Mouse (Mus musculus) small intestine, adult 2 months (tissue): Measurements from ENCODE around the gene Kcnj3. TPM values are rescaled to one million over a fixed set of nuclear protein-coding genes. Genes with fewer than 3 reads are reported as not detected.

Experiments used
- H3K27ac ChIP-seq: fragments of 200-500 bp; 2 replicates; pipeline ENCODE4 v1.5.1; 2012; ENCODE audit warnings: low read depth, low read length, control low read depth, inconsistent platforms; ENCODE audit not compliant: insufficient read depth
- H3K27me3 ChIP-seq: fragments of 200-500 bp; 2 replicates; pipeline ENCODE4 v1.6.1; 2012; ENCODE audit warnings: mild to moderate bottlenecking, moderate library complexity, low read length, inconsistent platforms; ENCODE audit not compliant: control insufficient read depth, insufficient read depth
- H3K36me3 ChIP-seq: fragments of 200-500 bp; 2 replicates; pipeline ENCODE4 v1.6.1; 2012; ENCODE audit warnings: mild to moderate bottlenecking, low read length, control low read depth, inconsistent platforms; ENCODE audit not compliant: control insufficient read depth, insufficient read depth
- H3K4me1 ChIP-seq: fragments of 200-500 bp; 2 replicates; pipeline ENCODE4 v1.6.1; 2012; ENCODE audit warnings: low read length, inconsistent platforms, mixed read lengths; ENCODE audit not compliant: control insufficient read depth, insufficient read depth, insufficient read length
- H3K4me3 ChIP-seq: fragments of 200-500 bp; 2 replicates; pipeline ENCODE4 v1.5.1; 2012; ENCODE audit warnings: low read depth, mild to moderate bottlenecking, control low read depth, inconsistent platforms, low read length, moderate library complexity
- CTCF ChIP-seq: fragments of 200-500 bp; IDR thresholded peaks from 2 replicates; pipeline ENCODE4 v1.5.1; 2012; ENCODE audit warnings: low read depth, mild to moderate bottlenecking, control low read depth, inconsistent platforms, low read length, moderate library complexity, mixed read lengths; ENCODE audit not compliant: insufficient replicate concordance, insufficient read length; ENCODE audit errors: extremely low read depth
- POLR2A ChIP-seq: fragments of 200-500 bp; IDR thresholded peaks from 2 replicates; pipeline ENCODE4 v1.6.1; 2012; ENCODE audit warnings: low read depth, mild to moderate bottlenecking, control low read depth, inconsistent platforms, low read length, moderate library complexity
- WGBS: fragments of 180-500 bp; shearing (Covaris S2); methylation state at CpG from one replicate; pipeline ENCODE4 v1.1.7; 2018; 5-methylcytosine and 5-hydroxymethylcytosine counted together
- polyA plus RNA-seq: library from polyadenylated mRNA; depleted of rRNA; stranded (reverse); fragments of >200 nt; gene quantifications from 2 replicates; pipeline ENCODE4 v1.2.3, GENCODE M21; 2012

Gene Kcnj3
- polyA plus RNA-seq, 1 experiment, result 0.30 TPM

GRCm38 (mm10) chr2:55532738-55533491, 97.1 kb downstream of the Kcnj3 start:
- TF ChIP-seq POLR2A (no peak), CTCF (no peak)
- 75% methylated on average over 8 of the region's 8 CpGs for WGBS
- H3K27me3 ChIP-seq, result no peaks in the 10 kb centered on the region
- no peak overlapping the region for H3K4me3 ChIP-seq
- no peak overlapping the region for H3K27ac ChIP-seq
- H3K4me1 ChIP-seq, result no peaks in the 10 kb centered on the region
- no peaks in the 10 kb centered on the region for H3K36me3 ChIP-seq

DNA sequence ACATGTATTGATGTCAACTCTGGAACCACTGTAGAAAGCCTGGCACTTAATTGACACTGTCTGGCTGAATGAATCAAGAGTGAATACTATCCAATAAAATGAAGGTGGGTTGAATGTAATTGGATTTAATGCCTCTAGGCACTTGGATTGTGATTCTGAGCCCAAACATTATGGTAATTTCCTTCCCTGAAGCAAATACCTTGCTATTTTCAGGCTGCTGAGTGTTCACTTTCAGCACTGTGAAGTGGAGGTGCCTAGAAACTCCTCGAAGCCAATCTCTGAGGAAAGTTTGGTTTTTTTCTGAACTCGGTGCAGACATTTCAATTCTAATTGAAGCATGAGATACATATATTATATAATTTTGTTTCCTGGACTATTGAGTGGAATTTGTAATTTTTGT, 99.2 kb downstream of the Kcnj3 start:
- no peaks in the 10 kb centered on the region for H3K4me1 ChIP-seq
- H3K27me3 ChIP-seq, result no peaks in the 10 kb centered on the region
- 79% methylated on average over 2 of the region's 2 CpGs for WGBS
- H3K4me3 ChIP-seq, result no peak overlapping the region
- no peaks in the 10 kb centered on the region for H3K36me3 ChIP-seq
- TF ChIP-seq CTCF, result no peak
- no peak for TF ChIP-seq POLR2A
- H3K27ac ChIP-seq, result no peak overlapping the region

- H3K27ac ChIP-seq, result no peak overlapping the region
- no peaks in the 10 kb centered on the region for H3K36me3 ChIP-seq
- no peaks in the 10 kb centered on the region for H3K4me1 ChIP-seq
- no peaks in the 10 kb centered on the region for H3K27me3 ChIP-seq
- TF ChIP-seq POLR2A, result no peak
- no peak for TF ChIP-seq CTCF
- 74% methylated on average over 1 of the region's 1 CpGs for WGBS
- H3K4me3 ChIP-seq, result no peak overlapping the region
Measured at GRCm38 (mm10) chr2:55535482-55535881, 99.7 kb downstream of the Kcnj3 start.

DNA sequence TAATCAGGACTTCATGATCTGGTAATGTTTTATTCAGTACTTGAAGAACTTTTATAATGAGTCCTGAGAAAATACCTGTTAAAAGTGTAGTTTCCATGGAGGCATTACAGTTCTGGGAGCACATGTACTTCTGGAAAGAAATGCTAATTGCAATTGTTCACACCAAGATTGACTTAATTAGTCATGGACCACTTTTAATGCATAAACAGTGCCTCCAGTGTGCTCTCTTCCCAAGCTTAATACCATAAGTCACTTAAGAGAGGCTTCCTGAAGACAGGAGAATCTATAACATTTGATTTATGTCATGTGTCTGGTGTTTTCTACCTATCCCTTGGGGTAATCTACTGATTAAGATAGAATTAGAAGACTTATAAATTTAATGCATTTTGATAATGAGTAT, 111.8 kb downstream of the Kcnj3 start:
- H3K4me1 ChIP-seq, result no peaks in the 10 kb centered on the region
- no peaks in the 10 kb centered on the region for H3K36me3 ChIP-seq
- H3K4me3 ChIP-seq, result no peak overlapping the region
- TF ChIP-seq CTCF, result no peak
- no peak overlapping the region for H3K27ac ChIP-seq
- no peaks in the 10 kb centered on the region for H3K27me3 ChIP-seq

DNA sequence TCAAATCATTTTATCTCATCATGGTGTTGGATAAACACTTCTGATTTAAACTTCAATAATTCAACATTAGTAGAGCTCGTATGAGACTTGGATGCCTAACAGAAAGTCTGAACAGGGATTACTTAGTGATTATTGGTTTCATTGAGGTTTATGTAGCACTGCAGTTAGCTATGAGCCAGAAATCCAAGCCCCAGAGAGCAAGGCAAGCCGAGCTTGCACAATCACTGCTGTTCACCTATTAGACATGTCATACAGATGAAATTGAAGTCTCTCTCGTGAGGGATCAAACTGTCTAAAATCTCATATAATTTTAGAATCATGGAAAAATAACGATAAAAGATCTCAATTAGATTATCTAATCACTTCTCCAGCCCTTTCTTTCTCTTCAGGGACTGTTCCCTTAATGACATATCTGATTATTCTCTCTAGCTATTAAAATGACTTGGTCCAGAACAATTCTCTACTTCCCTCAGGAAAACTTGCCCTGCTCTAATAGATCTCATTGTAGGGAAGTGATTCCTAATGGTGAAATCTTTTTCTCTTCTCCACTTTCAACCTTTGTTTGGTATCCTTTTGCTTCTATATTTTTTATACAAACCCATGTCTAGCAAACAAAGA, 122.7 kb downstream of the Kcnj3 start:
- Histone ChIP-seq H3K36me3 (no peaks in the 10 kb centered on the region), H3K27ac (no peak overlapping the region), H3K4me1 (no peaks in the 10 kb centered on the region), H3K4me3 (no peak overlapping the region), H3K27me3 (no peaks in the 10 kb centered on the region)
- TF ChIP-seq POLR2A (no peak), CTCF (no peak)
- WGBS, result 69% methylated on average over 4 of the region's 4 CpGs

DNA sequence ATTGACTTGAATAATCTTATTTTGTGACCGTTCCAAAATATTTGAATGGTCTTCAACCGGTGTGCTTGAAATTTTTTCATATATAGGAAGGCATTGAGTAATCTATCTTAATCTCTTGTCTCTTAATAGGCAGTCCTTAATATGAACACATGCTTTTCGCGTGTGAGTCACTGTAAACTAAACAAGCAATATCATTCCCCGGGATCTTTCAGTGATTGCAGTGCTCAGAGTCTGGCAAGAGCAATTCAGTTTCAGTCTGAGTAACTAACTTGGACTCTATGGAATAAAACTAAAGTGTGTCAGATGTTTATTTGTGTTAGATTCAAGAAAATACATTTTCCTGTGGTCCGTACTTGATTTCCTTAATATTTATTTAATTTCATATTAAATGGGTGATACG, 133.5 kb downstream of the Kcnj3 start:
- Histone ChIP-seq H3K4me3 (no peak overlapping the region), H3K4me1 (no peaks in the 10 kb centered on the region), H3K27me3 (no peaks in the 10 kb centered on the region), H3K27ac (no peak overlapping the region), H3K36me3 (no peaks in the 10 kb centered on the region)
- 73% methylated on average over 7 of the region's 7 CpGs for WGBS
- TF ChIP-seq POLR2A (no peak), CTCF (no peak)

DNA sequence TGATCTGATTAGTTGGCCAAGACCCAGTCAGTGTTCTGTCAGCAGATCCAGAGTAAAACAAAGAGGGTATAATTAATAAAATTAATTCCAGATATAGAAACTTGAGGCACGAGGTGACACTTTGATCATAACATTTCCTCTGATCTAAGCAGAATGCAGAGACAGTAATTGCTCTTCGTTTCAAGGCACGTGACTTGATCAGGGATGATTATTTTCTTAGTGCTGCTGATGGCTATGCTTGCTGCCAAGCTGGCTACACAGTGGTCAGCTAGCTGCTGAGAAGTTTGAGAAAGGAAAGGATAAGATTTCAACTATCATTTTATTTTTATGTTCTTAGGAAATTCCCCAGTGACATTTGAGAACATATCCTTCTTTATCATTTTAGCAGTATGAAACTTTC, 135.7 kb downstream of the Kcnj3 start:
- H3K4me1 ChIP-seq, result no peaks in the 10 kb centered on the region
- no peaks in the 10 kb centered on the region for H3K27me3 ChIP-seq
- no peak for TF ChIP-seq CTCF
- no peak for TF ChIP-seq POLR2A
- no peaks in the 10 kb centered on the region for H3K36me3 ChIP-seq
- WGBS, result 76% methylated on average over 3 of the region's 3 CpGs
- no peak overlapping the region for H3K4me3 ChIP-seq
- no peak overlapping the region for H3K27ac ChIP-seq
